10 mouse cellular contexts compared by ENCODE assay signal in the genomic region with DNA sequence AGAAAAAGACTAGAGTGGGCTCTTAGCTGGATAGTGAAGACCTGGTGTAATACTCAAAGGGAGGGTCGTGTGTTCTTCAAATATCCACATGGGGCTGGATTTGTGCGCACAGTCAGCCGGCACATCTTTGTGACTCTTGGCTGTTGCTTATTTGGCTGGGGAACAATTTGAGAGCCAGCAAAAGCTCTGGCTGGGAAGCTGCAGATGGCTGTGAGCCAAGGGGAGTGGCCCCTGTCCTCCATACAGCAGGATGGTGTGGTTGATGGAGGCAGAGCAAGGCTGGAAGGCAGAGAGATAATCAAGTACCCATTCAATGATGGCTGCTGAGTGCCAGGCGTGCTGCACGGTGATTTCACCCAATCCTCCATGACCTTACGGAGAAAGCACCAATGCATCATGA.
A peak's percentile ranks its signal among the peaks of the same experiment; 100 is the strongest.
DNase-seq lines count a peak whose midpoint lies in the region; ATAC-seq lines count a peak whose summit lies in the region.
"Had no signal": no experiment of that assay in that cellular context is flagged by ENCODE, and none has a peak within 500 bp of the region (broad histone marks: within the 10 kb centered on the region; RNA-seq: fewer than 3 reads in every experiment).

No protein-coding gene starts in this region.

- H3K27me3 ChIP-seq in liver, embryonic 11.5 days (replicated peaks; ENCODE audit: control insufficient read depth, insufficient read depth, low read length) = no peaks in the 10 kb centered on the region
- H3K27me3 ChIP-seq: forebrain, embryonic 13.5 days had no signal

- DNase-seq in adrenal gland, postnatal 14 days = peak; percentile 43
- DNase-seq in adrenal gland, adult (ENCODE audit: inconsistent age in 2 of 2, low spot score in 1 of 2) = no peak
- DNase-seq in liver = peak; percentile 49
- DNase-seq in liver, embryonic 11.5 days (ENCODE audit: low spot score) = no peak
- DNase-seq in lung, postnatal 10 days = peak; percentile 78
- no peak for DNase-seq in left cerebral cortex, postnatal 36 days (ENCODE audit: low spot score in 2 of 2)
- DNase-seq in layer of hippocampus, postnatal 36 days = no peak
- DNase-seq: cerebellum, postnatal 25 days had no signal

- intact Hi-C loops in left cerebral cortex, postnatal 36 days (cut with DNase I) = no loop called here

- no peaks in the 10 kb centered on the region for H3K36me3 ChIP-seq in liver, embryonic 11.5 days (ENCODE audit: control insufficient read depth, insufficient read depth, low read length)

- H3K27ac ChIP-seq in liver, embryonic 11.5 days (ENCODE audit: low read depth, low read length) = no peak overlapping the region; the same call in 1 of the 2 replicates
- H3K27ac ChIP-seq: forebrain, embryonic 13.5 days had no signal

- peaks cover 16% of the 10 kb centered on the region for H3K4me1 ChIP-seq in liver, embryonic 11.5 days (replicated peaks; ENCODE audit: control insufficient read depth, insufficient read depth, low read length)
- H3K4me1 ChIP-seq: forebrain, embryonic 13.5 days had no signal

- H3K9ac ChIP-seq in liver, embryonic 11.5 days (ENCODE audit: low read depth, low read length) = no peak overlapping the region
- H3K9ac ChIP-seq: forebrain, embryonic 13.5 days had no signal

- no peaks in the 10 kb centered on the region for H3K9me3 ChIP-seq in liver, embryonic 11.5 days (ENCODE audit: control insufficient read depth, low read length)
- H3K9me3 ChIP-seq: forebrain, embryonic 13.5 days had no signal

- no peak overlapping the region for H3K4me2 ChIP-seq in liver, embryonic 11.5 days
- H3K4me2 ChIP-seq: forebrain, embryonic 13.5 days had no signal

- ATAC-seq in liver, embryonic 11.5 days (replicated peaks; ENCODE audit: low FRiP score) = no peak
- ATAC-seq in common myeloid progenitor, adult 5-6 weeks (replicated peaks; ENCODE audit: low read depth, poor library complexity, severe bottlenecking) = peak; percentile 73
- ATAC-seq: forebrain, embryonic 13.5 days had no signal

- H3K4me3 ChIP-seq in liver, embryonic 11.5 days (ENCODE audit: low read depth, low read length) = no peak overlapping the region
- H3K4me3 ChIP-seq: forebrain, embryonic 13.5 days had no signal

- 72% methylated on average over 6 of the region's 6 CpGs for WGBS in liver, embryonic 11.5 days

Comparison
In these comparisons a context has a peak if more than half of its experiments do, and no peak if none do; other contexts are left out.
1. DNase-seq: peak in adrenal gland, postnatal 14 days (single experiment), liver (single experiment) and lung, postnatal 10 days (single experiment); none in adrenal gland, adult (0 of 2), liver, embryonic 11.5 days (single experiment), left cerebral cortex, postnatal 36 days (0 of 2) and layer of hippocampus, postnatal 36 days (0 of 2).